Mouse (Mus musculus) lung, embryonic 16.5 days (tissue): ENCODE data around the gene Mybpc3. TPM values are rescaled to one million over a fixed set of nuclear protein-coding genes. Genes with fewer than 3 reads are reported as not detected.

Experiments used
- ATAC-seq: fragments of 200-750 bp; cut with Nextera tagmentation; 2 replicates; pipeline ENCODE4 v1.8.0; 2017; ENCODE audit warnings: low read depth, mild to moderate bottlenecking, moderate library complexity
- H3K27ac ChIP-seq: fragments of 300-500 bp; sonication (generic); 2 replicates; pipeline ENCODE4 v1.5.1; 2014; ENCODE audit warnings: mild to moderate bottlenecking, control low read depth, low read length
- H3K27me3 ChIP-seq: fragments of 300-500 bp; sonication (generic); 2 replicates; pipeline ENCODE4 v1.6.1; 2014; ENCODE audit warnings: low read depth, low read length, mixed read lengths; ENCODE audit not compliant: control insufficient read depth, insufficient read depth
- H3K36me3 ChIP-seq: fragments of 300-500 bp; sonication (generic); 2 replicates; pipeline ENCODE4 v1.6.1; 2014; ENCODE audit warnings: low read length; ENCODE audit not compliant: control insufficient read depth, insufficient read depth
- H3K4me1 ChIP-seq: fragments of 300-500 bp; sonication (generic); replicated peaks from 2 replicates; pipeline ENCODE4 v1.6.1; 2014; ENCODE audit warnings: low read length, mixed read lengths; ENCODE audit not compliant: control insufficient read depth, insufficient read depth
- H3K4me2 ChIP-seq: fragments of 300-500 bp; sonication (generic); 2 replicates; pipeline ENCODE4 v1.6.1; 2014; ENCODE audit warnings: low read depth, low read length, control low read depth
- H3K4me3 ChIP-seq: fragments of 300-500 bp; sonication (generic); 2 replicates; pipeline ENCODE4 v1.5.1; 2014; ENCODE audit warnings: mild to moderate bottlenecking, low read length, control low read depth
- H3K9ac ChIP-seq: fragments of 300-500 bp; sonication (generic); 2 replicates; pipeline ENCODE4 v1.6.1; 2014; ENCODE audit warnings: low read length, control low read depth
- H3K9me3 ChIP-seq: fragments of 300-500 bp; sonication (generic); 2 replicates; pipeline ENCODE4 v1.6.1; 2016; ENCODE audit warnings: low read length; ENCODE audit not compliant: control insufficient read depth
- WGBS: fragments of 180-500 bp; shearing (Covaris S2); extraction: QIAGEN DNeasy Blood & Tissue Kit; methylation state at CpG from one replicate; pipeline ENCODE4 v1.1.7; 2014; 5-methylcytosine and 5-hydroxymethylcytosine counted together
- polyA plus RNA-seq: library from polyadenylated mRNA; unstranded; fragments of >200 nt; fragmentation: Nextera tagmentation; extraction: Ambion mirVana; gene quantifications from 2 replicates; pipeline ENCODE4 v1.2.1, GENCODE M21; 2015

Mybpc3 gene
- polyA plus RNA-seq, 1 experiment from 2014 or later: 18.0 TPM

DNA sequence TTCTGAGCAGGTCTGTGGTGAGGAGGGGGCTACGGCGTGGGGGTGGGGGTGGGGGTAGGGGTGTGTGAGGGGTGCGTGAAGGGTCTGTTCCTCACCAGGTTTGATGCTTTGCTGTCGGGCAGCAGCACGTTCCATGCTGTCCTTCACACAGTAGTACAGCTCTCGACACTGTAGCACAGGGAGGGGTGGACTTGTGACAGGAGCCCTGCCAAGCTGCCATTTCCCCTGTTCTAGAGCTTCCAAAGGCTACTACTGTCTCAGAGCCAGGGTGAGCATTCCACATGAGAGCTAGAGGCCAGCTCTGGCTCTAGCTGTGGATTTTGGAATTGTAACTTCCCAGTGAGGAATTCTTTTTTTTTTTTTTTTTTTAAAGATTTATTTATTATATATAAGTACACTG is 25.0 kb downstream of the Mybpc3 start:
- 87% methylated on average over 6 of the region's 6 CpGs for WGBS
- no peak overlapping the region for H3K9ac ChIP-seq
- no peak overlapping the region for H3K27ac ChIP-seq
- H3K9me3 ChIP-seq: no peaks in the 10 kb centered on the region
- no peak overlapping the region for H3K4me2 ChIP-seq
- no peaks in the 10 kb centered on the region for H3K4me1 ChIP-seq
- no peaks in the 10 kb centered on the region for H3K36me3 ChIP-seq
- 0 out of 2 replicates have a peak, but pooled peaks have one; percentile 56 for ATAC-seq
- H3K27me3 ChIP-seq: no peaks in the 10 kb centered on the region
- H3K4me3 ChIP-seq: no peak overlapping the region

DNA sequence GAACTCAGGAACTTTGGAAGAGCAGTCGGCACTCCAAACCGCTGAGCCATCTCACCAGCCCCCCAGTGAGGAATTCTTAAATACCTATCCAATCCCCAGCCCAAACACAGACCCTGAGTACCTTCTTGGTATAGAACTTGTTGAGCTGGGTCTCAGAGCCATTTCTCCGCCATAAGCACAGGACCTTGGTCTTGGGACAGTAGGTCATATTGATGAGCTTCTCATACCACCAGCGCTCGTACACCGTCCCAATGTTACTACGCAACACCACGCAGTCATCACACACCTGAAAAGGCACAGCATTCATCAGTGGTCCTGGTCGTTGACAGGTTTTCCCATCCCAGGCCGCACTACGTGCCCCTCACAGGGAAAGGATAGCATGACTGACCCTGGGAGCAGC is 25.5 kb downstream of the Mybpc3 start:
- no peaks in the 10 kb centered on the region for H3K27me3 ChIP-seq
- ATAC-seq: no peak
- H3K4me1 ChIP-seq: no peaks in the 10 kb centered on the region
- H3K27ac ChIP-seq: no peak overlapping the region
- 92% methylated on average over 11 of the region's 11 CpGs for WGBS
- H3K9me3 ChIP-seq: no peaks in the 10 kb centered on the region
- H3K9ac ChIP-seq: no peak overlapping the region
- H3K4me3 ChIP-seq: no peak overlapping the region
- H3K4me2 ChIP-seq: no peak overlapping the region
- no peaks in the 10 kb centered on the region for H3K36me3 ChIP-seq

DNA sequence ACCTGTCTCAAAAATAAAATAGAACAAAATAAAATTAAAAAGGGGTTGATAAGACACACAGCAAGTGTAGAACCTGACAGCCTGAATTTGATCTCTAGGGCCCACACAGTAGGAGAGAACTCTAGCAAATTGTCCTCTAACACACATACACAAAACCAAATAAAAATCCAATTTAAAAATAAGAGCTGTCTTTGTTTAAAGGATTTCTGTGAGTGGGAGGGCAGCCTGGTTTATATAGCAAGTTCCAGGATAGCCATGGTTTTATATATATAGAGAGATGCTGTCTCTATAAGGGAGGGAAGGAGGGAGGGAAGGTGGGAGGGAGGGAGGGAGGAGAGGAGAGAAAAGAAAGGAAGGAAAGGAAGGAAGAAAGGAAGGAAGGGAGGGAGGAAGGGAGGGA is 30.2 kb downstream of the Mybpc3 start:
- no peak overlapping the region for H3K9ac ChIP-seq
- H3K36me3 ChIP-seq: no peaks in the 10 kb centered on the region
- ATAC-seq: no peak
- H3K27ac ChIP-seq: no peak overlapping the region
- H3K4me2 ChIP-seq: no peak overlapping the region
- no peaks in the 10 kb centered on the region for H3K9me3 ChIP-seq
- H3K27me3 ChIP-seq: no peaks in the 10 kb centered on the region
- no peaks in the 10 kb centered on the region for H3K4me1 ChIP-seq
- no peak overlapping the region for H3K4me3 ChIP-seq

DNA sequence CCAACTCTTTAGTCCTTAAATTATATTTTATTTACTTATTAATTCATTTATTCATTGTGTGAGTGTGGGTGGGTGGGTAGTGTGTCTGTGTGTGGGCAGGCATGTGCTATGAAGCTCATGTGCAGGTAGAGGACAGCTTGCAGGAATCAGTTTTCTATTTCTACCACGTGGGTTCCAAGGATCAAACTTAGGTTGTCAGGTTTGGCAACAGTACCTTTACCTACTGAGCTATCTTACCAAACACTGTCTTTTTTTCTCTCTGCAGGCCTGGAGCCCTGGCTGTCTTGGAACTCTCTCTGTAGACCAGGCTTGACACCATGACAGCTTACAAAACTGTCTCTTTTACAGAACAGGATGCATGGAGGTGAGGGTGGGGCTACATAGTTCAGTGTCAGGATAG is 33.4 kb downstream of the Mybpc3 start:
- Histone ChIP-seq H3K4me2 (no peak overlapping the region), H3K27ac (no peak overlapping the region), H3K4me1 (no peaks in the 10 kb centered on the region), H3K4me3 (no peak overlapping the region), H3K9ac (no peak overlapping the region), H3K27me3 (no peaks in the 10 kb centered on the region), H3K9me3 (no peaks in the 10 kb centered on the region), H3K36me3 (0 out of 2 replicates have a peak, but pooled peaks cover 2% of the 10 kb centered on the region)
- WGBS: 62% methylated on average over 1 of the region's 1 CpGs
- no peak for ATAC-seq

DNA sequence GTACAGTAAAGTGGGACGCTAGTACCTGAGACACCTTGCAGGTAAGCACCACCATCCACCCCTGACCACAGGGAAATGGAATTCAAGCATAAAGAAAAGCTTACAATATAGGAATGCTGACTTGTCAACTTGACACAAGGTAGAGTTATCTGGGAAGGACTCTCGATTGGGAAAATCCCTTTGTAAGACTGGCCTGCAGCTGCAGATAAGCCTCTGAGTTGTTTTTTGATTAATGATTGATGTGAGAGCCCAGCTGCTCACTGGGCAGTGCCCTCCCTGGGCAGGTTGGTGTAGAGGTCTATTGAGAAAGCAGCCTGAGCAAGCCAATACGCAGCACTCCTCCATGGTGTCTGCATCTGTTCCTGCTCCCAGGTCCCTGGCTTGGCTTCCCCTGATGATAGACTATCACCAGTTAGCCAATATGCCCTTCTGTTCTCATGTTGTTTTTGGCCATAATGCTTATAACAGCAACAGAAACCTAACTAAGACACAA is 35.0 kb downstream of the Mybpc3 start:
- no peaks in the 10 kb centered on the region for H3K9me3 ChIP-seq
- no peak overlapping the region for H3K4me2 ChIP-seq
- ATAC-seq: no peak
- H3K4me3 ChIP-seq: no peak overlapping the region
- H3K9ac ChIP-seq: no peak overlapping the region
- H3K27ac ChIP-seq: no peak overlapping the region
- H3K36me3 ChIP-seq: peaks cover 6% of the 10 kb centered on the region; the same call in 1 of the 2 replicates
- WGBS: 58% methylated on average over 3 of the region's 3 CpGs
- no peaks in the 10 kb centered on the region for H3K4me1 ChIP-seq
- no peaks in the 10 kb centered on the region for H3K27me3 ChIP-seq

DNA sequence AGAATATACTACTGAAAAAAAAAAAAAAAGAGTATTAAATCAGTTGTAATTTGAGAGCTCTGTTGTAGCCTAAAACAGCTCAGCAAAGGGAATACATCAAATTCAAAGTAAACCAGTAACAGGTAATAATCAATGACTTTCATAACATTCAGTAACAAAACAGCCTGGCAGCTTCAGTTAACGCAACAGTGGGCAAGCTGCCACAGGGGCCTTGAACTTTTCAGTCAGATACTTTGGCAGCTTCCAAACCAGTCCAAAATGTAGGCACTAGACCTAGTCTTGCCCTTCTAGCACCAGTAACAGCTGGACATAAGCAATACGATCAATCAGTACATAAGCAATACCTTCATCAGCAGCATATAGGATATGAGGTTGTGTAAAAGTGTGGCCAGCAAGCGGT is 36.1 kb downstream of the Mybpc3 start:
- no peaks in the 10 kb centered on the region for H3K9me3 ChIP-seq
- no peak overlapping the region for H3K4me2 ChIP-seq
- 93% methylated on average over 3 of the region's 3 CpGs for WGBS
- H3K4me1 ChIP-seq: no peaks in the 10 kb centered on the region
- peaks cover 6% of the 10 kb centered on the region; the same call in 1 of the 2 replicates for H3K36me3 ChIP-seq
- no peak for ATAC-seq
- no peak overlapping the region for H3K9ac ChIP-seq
- no peak overlapping the region for H3K4me3 ChIP-seq
- H3K27me3 ChIP-seq: no peaks in the 10 kb centered on the region
- no peak overlapping the region for H3K27ac ChIP-seq

DNA sequence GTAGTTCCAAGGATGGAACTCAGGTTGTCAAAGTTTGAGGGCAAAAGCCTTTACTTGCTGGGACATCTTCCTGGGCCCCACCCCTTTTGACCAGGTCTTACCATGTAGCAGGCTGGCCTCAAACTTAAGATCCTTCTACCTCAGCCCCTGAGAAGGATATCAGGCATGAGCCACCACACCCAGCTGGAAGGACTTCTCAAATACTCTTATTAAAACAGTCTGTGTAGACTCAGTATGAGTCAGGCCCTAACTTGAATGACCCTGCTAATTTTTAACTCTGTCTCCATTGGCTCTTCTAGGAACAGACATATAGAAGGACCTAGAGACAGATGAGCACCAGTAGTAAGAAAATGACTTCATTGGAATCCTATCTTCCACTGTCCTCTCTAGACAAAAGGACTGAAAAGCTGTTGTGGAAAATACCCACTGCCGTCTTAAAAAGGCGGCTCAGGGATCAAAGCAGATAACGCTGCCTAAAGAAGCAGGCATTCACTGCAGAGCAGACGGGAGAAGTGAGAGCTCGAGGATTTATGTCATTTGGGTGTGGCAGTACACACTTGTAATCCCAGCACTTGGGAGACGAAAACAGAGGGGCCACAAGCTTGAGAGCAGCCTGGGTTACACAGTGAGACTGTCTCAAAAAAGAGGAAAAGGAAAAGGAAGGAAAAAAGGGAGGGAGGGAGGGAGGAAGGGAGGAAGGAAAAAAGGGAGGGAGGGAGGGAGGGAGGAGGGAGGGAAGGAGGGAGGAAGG is 39.2 kb downstream of the Mybpc3 start:
- 41% methylated on average over 6 of the region's 6 CpGs for WGBS
- Histone ChIP-seq H3K27me3 (no peaks in the 10 kb centered on the region), H3K4me2 (no peak overlapping the region), H3K9ac (no peak overlapping the region), H3K27ac (no peak overlapping the region), H3K9me3 (no peaks in the 10 kb centered on the region), H3K4me3 (no peak overlapping the region), H3K4me1 (peaks cover 9% of the 10 kb centered on the region; the same call in 1 of the 2 replicates), H3K36me3 (peaks cover 6% of the 10 kb centered on the region; the same call in 1 of the 2 replicates)
- peak; percentile 69; the same call in 1 of the 2 replicates for ATAC-seq

DNA sequence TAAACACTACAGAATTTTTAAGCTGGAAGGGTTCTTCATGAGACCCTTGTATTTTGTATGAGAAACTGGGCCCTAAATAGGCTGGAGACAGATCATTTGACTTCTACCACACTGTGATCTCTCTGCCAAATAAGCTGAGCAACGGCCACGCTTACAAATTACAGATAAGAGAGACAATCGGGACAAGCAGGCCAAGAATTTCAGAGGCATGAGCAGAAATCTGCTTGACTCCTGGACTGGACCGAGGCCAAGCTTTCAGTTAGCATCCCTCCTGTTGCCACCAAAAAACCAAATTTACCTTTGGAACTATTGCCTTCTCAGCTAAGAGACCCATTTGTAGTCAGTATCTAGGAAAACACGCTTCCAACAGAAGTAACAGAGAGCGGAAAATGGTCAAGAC is 42.6 kb downstream of the Mybpc3 start:
- no peak overlapping the region for H3K9ac ChIP-seq
- H3K9me3 ChIP-seq: no peaks in the 10 kb centered on the region
- peaks cover 5% of the 10 kb centered on the region; the same call in 1 of the 2 replicates for H3K36me3 ChIP-seq
- peaks cover 9% of the 10 kb centered on the region; the same call in 1 of the 2 replicates for H3K4me1 ChIP-seq
- no peak for ATAC-seq
- peak overlapping the region; percentile 52 for H3K27ac ChIP-seq
- 44% methylated on average over 6 of the region's 6 CpGs for WGBS
- no peak overlapping the region for H3K4me3 ChIP-seq
- H3K4me2 ChIP-seq: no peak overlapping the region
- H3K27me3 ChIP-seq: no peaks in the 10 kb centered on the region

DNA sequence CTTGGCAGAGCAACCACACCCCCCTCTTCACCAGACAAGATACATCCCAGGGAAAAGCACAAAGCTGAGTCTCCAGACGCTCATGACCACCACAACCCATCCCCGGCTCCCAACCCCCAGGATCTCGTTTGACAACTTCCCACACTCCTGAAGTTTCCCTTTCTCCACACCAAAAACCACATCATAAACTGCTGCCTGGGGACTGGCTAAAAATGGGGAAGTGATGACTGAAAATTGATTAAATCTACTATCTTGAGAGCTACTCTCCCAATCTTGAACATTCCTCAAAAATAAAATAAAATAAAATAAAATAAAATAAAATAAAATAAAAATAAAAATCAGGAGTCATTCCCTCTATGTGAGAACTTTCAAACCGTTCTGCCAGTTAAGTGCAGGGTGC is 45.0 kb downstream of the Mybpc3 start:
- peaks cover 8% of the 10 kb centered on the region for H3K36me3 ChIP-seq
- H3K27me3 ChIP-seq: no peaks in the 10 kb centered on the region
- no peak overlapping the region for H3K9ac ChIP-seq
- WGBS: 79% methylated on average over 4 of the region's 4 CpGs
- H3K4me3 ChIP-seq: no peak overlapping the region
- H3K9me3 ChIP-seq: no peaks in the 10 kb centered on the region
- no peak for ATAC-seq
- H3K4me1 ChIP-seq: peaks cover 9% of the 10 kb centered on the region; the same call in 1 of the 2 replicates
- no peak overlapping the region for H3K27ac ChIP-seq
- H3K4me2 ChIP-seq: no peak overlapping the region
